Mouse (Mus musculus) bone marrow, adult 2 months (tissue): Measurements from ENCODE around the gene Gm21981. TPM values are rescaled to one million over a fixed set of nuclear protein-coding genes. Genes with fewer than 3 reads are reported as not detected.

Source experiments
- H3K27ac ChIP-seq: fragments of 200-500 bp; 2 replicates; pipeline ENCODE4 v1.5.1; 2012; ENCODE audit warnings: low read depth, mild to moderate bottlenecking, control low read depth, inconsistent platforms, low read length; ENCODE audit not compliant: control insufficient read depth, poor library complexity, insufficient read depth
- H3K4me1 ChIP-seq: fragments of 200-500 bp; 2 replicates; pipeline ENCODE4 v1.6.1; 2011; ENCODE audit warnings: low read length; ENCODE audit not compliant: control insufficient read depth, insufficient read depth
- H3K4me3 ChIP-seq: fragments of 200-500 bp; replicated peaks from 2 replicates; pipeline ENCODE3; 2011; ENCODE audit warnings: mild to moderate bottlenecking, low read depth, low read length, control low read depth; ENCODE audit not compliant: control insufficient read depth
- CTCF ChIP-seq: fragments of 200-500 bp; IDR thresholded peaks from 2 replicates; pipeline ENCODE4 v1.5.1; 2011; ENCODE audit warnings: low read length, control low read depth; ENCODE audit not compliant: control insufficient read depth, insufficient read depth
- POLR2A ChIP-seq: fragments of 200-500 bp; IDR thresholded peaks from 2 replicates; pipeline ENCODE4 v1.6.1; 2011; ENCODE audit warnings: low read depth, mild to moderate bottlenecking, control low read depth, low read length, borderline replicate concordance; ENCODE audit not compliant: control insufficient read depth
- WGBS: fragments of 180-500 bp; shearing (Covaris S2); methylation state at CpG from one replicate; pipeline ENCODE4 v1.1.7; 2018; 5-methylcytosine and 5-hydroxymethylcytosine counted together
- polyA plus RNA-seq: library from polyadenylated mRNA; stranded (reverse); fragments of >200 nt; gene quantifications from 2 replicates; pipeline ENCODE4 v1.2.4, GENCODE M21; 2011; ENCODE audit warnings: low replicate concordance; ENCODE audit not compliant: missing spikeins, insufficient read depth, insufficient read length

Gene Gm21981
- polyA plus RNA-seq, 1 experiment, result not detected

DNA sequence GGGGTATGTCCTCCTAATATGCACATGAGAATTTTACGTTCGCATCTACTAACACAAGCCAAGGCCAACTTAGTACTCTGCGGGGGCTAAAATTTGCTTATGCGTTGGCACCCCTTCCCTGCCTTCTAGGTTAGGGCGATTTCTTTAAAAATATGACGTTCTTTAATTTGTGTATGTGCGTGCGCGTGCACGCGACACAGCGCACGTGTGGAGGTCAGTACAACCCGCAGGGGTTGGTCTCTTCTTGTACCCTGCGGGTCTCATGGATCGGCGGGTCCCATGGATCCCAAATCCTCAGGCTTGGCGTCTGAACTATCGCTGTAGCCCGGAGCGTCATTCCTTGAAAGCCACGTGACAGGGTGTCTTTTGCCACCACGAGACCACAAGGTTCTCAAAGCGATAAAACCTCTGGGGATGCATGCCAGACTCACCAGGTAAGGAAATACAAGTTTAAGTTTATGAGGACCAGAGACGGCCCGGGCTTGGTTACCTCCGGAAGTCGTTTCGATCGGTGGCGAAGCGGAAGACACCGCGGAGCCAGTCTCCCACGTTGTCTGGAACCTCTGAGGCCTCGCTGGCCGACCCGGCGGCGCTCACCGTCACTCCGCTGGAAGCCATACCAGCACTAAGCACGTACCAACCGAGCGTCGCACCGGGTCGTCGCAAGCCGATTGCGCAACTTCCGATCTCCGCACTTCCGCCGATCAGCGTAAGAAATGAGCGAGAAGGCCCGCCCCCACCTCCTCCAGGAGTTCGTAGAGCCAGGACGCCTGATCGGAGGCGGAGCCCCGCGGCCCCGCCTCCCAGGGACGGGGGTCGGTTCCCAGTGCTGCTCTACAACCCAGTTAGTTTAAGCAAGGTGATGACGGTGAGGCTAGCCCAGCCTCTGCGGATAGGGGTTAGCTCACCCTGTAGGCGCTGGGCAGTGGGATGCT lies 6.6 kb downstream of the Gm21981 start:
- Histone ChIP-seq H3K4me1 (no peaks in the 10 kb centered on the region; the same call in 1 of the 2 replicates), H3K4me3 (peak overlapping the region; percentile 91), H3K27ac (peak overlapping the region; percentile 84)
- peak; percentile 85; the same call in 1 of the 2 replicates for TF ChIP-seq POLR2A
- no peak for TF ChIP-seq CTCF
- WGBS, result under 1% methylated on average over 70 of the region's 70 CpGs

DNA sequence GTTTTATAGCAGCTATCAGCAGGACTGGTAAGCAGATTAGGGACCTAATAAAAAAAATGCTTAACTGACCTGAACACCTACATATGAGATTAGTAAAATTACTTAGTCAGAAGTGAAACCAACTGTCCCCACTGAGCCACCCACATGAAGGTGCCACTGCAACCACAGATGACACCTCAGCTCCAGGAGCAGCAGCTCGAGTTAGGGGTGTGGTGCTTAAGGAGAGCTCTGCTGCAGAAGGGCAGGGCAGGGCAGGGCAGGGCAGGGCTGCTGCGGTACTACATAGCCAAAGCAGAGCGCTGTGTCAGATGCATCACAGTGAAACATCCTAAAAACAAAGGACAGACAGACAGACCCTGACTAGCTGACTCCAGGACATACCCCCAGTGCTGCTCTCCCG lies 11.4 kb downstream of the Gm21981 start:
- H3K4me3 ChIP-seq, result no peak overlapping the region
- H3K27ac ChIP-seq, result no peak overlapping the region
- WGBS, result 66% methylated on average over 4 of the region's 4 CpGs
- TF ChIP-seq CTCF (no peak), POLR2A (no peak)
- H3K4me1 ChIP-seq, result no peaks in the 10 kb centered on the region; the same call in 1 of the 2 replicates

DNA sequence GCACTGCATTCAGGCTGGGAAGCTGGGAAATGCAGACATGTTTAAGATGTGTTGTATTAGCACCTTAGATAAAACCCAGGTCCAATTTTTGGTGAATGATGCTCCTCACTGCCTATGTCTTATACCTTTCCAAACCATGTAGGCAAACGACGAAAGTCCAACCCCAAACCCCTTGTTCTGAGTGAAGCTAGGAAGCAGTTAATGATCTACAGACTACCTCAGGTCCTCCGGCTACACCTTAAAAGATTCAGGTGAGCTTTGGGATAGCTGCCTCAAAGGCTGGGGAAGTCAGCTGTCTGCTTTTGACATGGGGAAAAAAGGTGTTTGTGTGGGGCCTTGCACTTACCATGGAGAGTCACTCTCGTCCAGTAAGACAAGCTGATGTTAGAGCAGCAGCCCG lies 15.6 kb downstream of the Gm21981 start:
- no peak overlapping the region for H3K27ac ChIP-seq
- WGBS, result 96% methylated on average over 5 of the region's 5 CpGs
- H3K4me3 ChIP-seq, result no peak overlapping the region
- peaks cover 1% of the 10 kb centered on the region; the same call in 1 of the 2 replicates for H3K4me1 ChIP-seq
- TF ChIP-seq CTCF, result no peak
- no peak for TF ChIP-seq POLR2A

DNA sequence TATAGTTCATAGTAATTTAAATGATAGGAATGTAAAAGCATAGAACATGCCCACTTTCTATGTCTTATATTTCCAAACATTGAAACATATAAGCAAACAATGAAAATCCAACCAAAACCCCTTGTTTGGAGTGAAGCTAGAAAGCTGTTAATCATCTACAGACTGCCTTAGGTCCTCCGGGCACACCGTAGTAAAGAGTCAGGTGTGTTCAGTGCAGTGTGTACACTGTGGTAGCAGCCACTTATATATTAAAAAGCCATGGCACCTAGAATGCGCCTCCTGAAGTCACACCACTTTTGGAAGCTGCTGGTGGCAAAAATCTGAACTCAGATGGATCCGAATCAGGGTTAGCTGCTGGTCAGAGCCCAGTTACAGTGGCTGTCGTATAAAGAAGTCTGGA lies 16.0 kb downstream of the Gm21981 start:
- Histone ChIP-seq H3K4me3 (no peak overlapping the region), H3K27ac (no peak overlapping the region), H3K4me1 (peaks cover 1% of the 10 kb centered on the region; the same call in 1 of the 2 replicates)
- TF ChIP-seq POLR2A (no peak), CTCF (no peak)
- WGBS, result 91% methylated on average over 5 of the region's 5 CpGs

DNA sequence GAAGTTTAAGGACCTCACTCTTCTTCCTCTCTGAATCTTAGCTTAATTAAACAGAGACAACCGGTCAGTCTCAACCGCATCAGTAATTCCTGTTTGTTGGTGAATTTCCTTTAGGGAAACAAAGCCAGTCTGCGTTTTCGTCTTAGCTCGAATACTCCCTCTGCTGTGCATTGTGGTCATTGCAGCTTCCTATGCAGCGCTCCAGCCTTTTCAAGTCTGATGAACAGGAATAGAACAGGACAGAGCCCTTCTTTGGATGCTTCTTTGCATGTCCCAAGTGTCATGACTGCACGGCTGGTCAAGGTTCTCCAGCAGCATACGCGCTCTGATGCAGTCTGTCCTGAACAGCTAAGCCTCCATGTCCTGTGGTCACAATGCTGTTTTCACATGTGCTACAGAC lies 17.7 kb downstream of the Gm21981 start:
- 33% methylated on average over 9 of the region's 9 CpGs for WGBS
- Histone ChIP-seq H3K4me1 (peaks cover 1% of the 10 kb centered on the region; the same call in 1 of the 2 replicates), H3K27ac (no peak overlapping the region), H3K4me3 (no peak overlapping the region)
- TF ChIP-seq POLR2A, result no peak
- TF ChIP-seq CTCF, result peak; percentile 49

DNA sequence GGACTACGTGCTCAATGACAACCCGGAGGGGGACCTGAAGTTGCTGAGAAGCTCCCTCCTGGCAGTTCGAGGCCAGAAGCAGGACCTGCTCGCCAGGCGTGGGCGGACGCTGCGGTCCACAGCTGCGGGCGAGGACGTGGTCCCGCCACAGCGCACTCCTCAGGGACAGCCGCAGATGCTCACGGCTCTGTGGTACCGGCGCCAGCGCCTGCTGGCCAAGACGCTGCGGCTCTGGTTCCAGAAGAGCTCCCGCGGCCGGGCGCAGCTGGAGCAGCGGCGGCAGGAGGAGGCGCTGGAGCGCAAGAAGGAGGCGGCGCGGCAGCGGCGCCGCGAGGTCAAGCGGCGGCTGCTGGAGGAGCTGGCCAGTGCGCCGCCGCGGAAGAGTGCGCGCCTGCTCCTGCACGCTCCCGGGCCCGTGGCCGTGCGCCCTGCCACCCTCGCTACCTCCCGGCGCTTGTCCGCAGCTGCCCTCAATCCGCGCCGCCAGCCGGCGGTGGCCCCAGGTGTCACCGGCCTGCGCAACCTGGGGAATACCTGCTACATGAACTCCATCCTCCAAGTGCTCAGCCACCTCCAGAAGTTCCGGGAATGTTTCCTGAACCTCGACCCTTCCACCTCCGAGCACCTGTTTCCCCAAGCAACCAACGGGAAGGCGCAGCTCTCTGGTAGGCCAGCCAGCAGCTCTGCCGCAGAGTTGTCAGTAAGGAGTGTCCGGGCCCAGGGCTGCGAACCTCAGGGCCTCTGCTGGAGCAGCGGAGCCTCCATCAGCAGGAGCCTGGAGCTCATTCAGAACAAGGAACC lies 21.7 kb downstream of the Gm21981 start:
- Histone ChIP-seq H3K4me1 (peaks cover 1% of the 10 kb centered on the region; the same call in 1 of the 2 replicates), H3K27ac (no peak overlapping the region), H3K4me3 (no peak overlapping the region)
- 17% methylated on average over 68 of the region's 68 CpGs for WGBS
- TF ChIP-seq POLR2A, result no peak
- no peak for TF ChIP-seq CTCF

DNA sequence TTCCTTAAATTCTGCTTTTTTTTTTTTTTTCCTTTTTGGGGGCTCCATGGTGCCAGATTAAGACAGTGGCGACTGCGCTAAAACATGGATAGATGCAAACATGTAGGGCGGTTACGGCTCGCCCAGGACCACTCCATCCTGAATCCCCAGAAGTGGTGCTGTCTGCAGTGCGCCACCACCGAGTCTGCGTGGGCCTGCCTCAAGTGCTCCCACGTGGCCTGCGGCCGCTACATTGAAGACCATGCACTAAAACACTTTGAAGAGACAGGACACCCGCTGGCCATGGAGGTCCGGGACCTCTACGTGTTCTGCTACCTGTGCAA lies 22.3 kb downstream of the Gm21981 start:
- H3K27ac ChIP-seq, result no peak overlapping the region
- H3K4me3 ChIP-seq, result no peak overlapping the region
- TF ChIP-seq CTCF (no peak), POLR2A (no peak)
- WGBS, result 64% methylated on average over 14 of the region's 14 CpGs
- peaks cover 1% of the 10 kb centered on the region; the same call in 1 of the 2 replicates for H3K4me1 ChIP-seq

DNA sequence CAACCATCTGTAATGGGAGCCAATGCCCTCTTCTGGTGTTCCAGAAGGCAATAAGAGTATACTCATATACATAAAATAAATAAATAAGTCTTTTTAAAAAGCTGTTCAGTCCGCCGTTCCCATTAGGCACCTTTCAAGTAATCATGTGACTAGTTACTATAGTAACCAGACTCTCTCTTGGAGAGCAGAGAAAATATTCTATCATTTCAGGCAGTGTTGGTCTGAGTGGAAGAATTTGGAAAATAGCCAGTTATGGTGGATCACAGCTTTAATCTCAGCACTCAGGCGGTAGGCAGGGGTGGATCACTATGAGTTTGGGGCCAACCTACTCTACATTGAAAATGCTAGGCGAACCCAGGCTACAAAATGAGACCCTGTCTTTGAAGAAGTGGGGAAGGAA lies 25.1 kb downstream of the Gm21981 start:
- peaks cover 1% of the 10 kb centered on the region; the same call in 1 of the 2 replicates for H3K4me1 ChIP-seq
- 73% methylated on average over 4 of the region's 4 CpGs for whole genome bisulfite sequencing
- no peak overlapping the region for H3K27ac ChIP-seq
- no peak overlapping the region for H3K4me3 ChIP-seq
- TF ChIP-seq CTCF, result no peak
- no peak for TF ChIP-seq POLR2A
